Mouse (Mus musculus): ENCODE data around the gene Sbk2.

Gene Sbk2

GRCm38 (mm10) chr7:4953815-4954445 is 10.3 kb downstream of the Sbk2 start:
- no peak for DNase-seq (ENCODE audit: low read depth, low spot score)

GRCm38 (mm10) chr7:4950561-4951342 is 13.5 kb downstream of the Sbk2 start:
- DNase-seq (ENCODE audit: low read depth, low spot score): no peak

GRCm38 (mm10) chr7:4948386-4948785 is 15.8 kb downstream of the Sbk2 start:
- no peak for DNase-seq (ENCODE audit: low read depth, low spot score)

GRCm38 (mm10) chr7:4947855-4948254 is 16.4 kb downstream of the Sbk2 start:
- DNase-seq (ENCODE audit: low read depth, low spot score): no peak

- DNase-seq (ENCODE audit: low read depth, low spot score): peak; percentile 92
Measured at GRCm38 (mm10) chr7:4943223-4943815, 20.9 kb downstream of the Sbk2 start.

- DNase-seq (ENCODE audit: low read depth, low spot score): no peak
Measured at GRCm38 (mm10) chr7:4942673-4943072, 21.5 kb downstream of the Sbk2 start.

GRCm38 (mm10) chr7:4940068-4940479 is 24.1 kb downstream of the Sbk2 start:
- peak; percentile 80 for DNase-seq (ENCODE audit: low read depth, low spot score)

- DNase-seq (ENCODE audit: low read depth, low spot score): no peak
Measured at GRCm38 (mm10) chr7:4938456-4938855, 25.8 kb downstream of the Sbk2 start.

- DNase-seq (ENCODE audit: low read depth, low spot score): no peak
Measured at GRCm38 (mm10) chr7:4937392-4937791, 26.8 kb downstream of the Sbk2 start.

GRCm38 (mm10) chr7:4936832-4937231 is 27.4 kb downstream of the Sbk2 start:
- DNase-seq (ENCODE audit: low read depth, low spot score): no peak

- DNase-seq (ENCODE audit: low read depth, low spot score): no peak
Measured at GRCm38 (mm10) chr7:4934160-4934914, 29.9 kb downstream of the Sbk2 start.

GRCm38 (mm10) chr7:4933103-4933502 is 31.1 kb downstream of the Sbk2 start:
- no peak for DNase-seq (ENCODE audit: low read depth, low spot score)

GRCm38 (mm10) chr7:4928323-4928722 is 35.9 kb downstream of the Sbk2 start:
- no peak for DNase-seq (ENCODE audit: low read depth, low spot score)

- DNase-seq (ENCODE audit: low read depth, low spot score): no peak
Measured at GRCm38 (mm10) chr7:4927711-4928110, 36.5 kb downstream of the Sbk2 start.

- DNase-seq (ENCODE audit: low read depth, low spot score): no peak
Measured at GRCm38 (mm10) chr7:4926849-4927248, 37.4 kb downstream of the Sbk2 start.

- no peak for DNase-seq (ENCODE audit: low read depth, low spot score)
Measured at GRCm38 (mm10) chr7:4925441-4926381, 38.5 kb downstream of the Sbk2 start, which contains the start of gene Ssc5d. Ssc5d (plus strand) TSS chr7:4925785.

- no peak for DNase-seq (ENCODE audit: low read depth, low spot score)
Measured at GRCm38 (mm10) chr7:4924891-4925301, 39.3 kb downstream of the Sbk2 start.

GRCm38 (mm10) chr7:4924483-4924882 is 39.7 kb downstream of the Sbk2 start:
- no peak for DNase-seq (ENCODE audit: low read depth, low spot score)

GRCm38 (mm10) chr7:4923586-4924364 is 40.4 kb downstream of the Sbk2 start:
- no peak for DNase-seq (ENCODE audit: low read depth, low spot score)

- DNase-seq (ENCODE audit: low read depth, low spot score): peak; percentile 44
Measured at GRCm38 (mm10) chr7:4922931-4923565, 41.2 kb downstream of the Sbk2 start.
